Mouse (Mus musculus): Measurements from ENCODE around the gene Edn1.

DNA sequence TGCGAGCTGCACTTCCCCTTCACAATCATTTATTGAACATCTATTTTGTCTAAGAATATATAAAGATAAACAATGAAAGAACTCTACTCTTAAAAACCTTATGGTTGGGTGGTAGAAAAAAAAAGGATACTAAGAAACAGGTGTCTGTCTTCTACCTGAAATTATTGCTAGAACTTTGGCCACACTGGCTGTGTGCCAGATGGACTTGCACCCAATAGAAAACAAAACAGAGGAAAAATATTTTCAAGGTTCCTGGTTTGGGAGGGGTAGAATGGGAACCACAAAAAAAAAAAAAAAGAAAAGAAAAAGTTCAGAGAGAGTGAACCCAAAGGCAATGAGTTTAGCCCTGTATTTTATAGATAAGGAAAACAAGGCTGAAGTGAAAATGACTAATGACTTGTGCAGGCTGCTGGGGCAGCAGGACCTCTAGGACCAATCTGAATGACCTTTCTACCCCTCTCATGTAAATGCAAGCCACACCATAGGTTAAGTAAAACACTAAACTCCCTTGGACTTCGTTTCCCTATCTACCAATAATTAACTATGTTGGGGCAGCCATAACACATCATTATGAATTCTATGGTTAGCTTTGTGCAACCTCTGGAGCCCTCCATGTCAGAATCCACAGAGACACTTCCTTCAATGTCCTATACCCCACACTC lies 40.7 kb downstream of the Edn1 start:
- TF ChIP-seq CTCF (conservative IDR thresholded peaks at IDR 0.05 in 1 of 2, IDR thresholded peaks at IDR 0.05 in 1 of 2; ENCODE audit: low read depth in 2 of 2, low read length in 2 of 2) (no peak), CHD2 (IDR thresholded peaks at IDR 0.05; ENCODE audit: low read length) (no peak), EP300 (IDR thresholded peaks at IDR 0.05; ENCODE audit: low read length) (no peak), E2F4 (IDR thresholded peaks at IDR 0.05; ENCODE audit: insufficient replicate concordance, low read depth, low read length) (no peak), KAT2A (IDR thresholded peaks at IDR 0.05; ENCODE audit: insufficient replicate concordance, low read length) (no peak), POLR2A (IDR thresholded peaks at IDR 0.05; ENCODE audit: low read depth, low read length) (no peak), BHLHE40 (IDR thresholded peaks at IDR 0.05; ENCODE audit: low read depth, low read length) (no peak), JUN (IDR thresholded peaks at IDR 0.05; ENCODE audit: insufficient read depth, low read depth, low read length) (no peak), ELF1 (IDR thresholded peaks at IDR 0.05; ENCODE audit: low read depth, low read length) (no peak), ZKSCAN1 (IDR thresholded peaks at IDR 0.05; ENCODE audit: borderline replicate concordance, low read depth, low read length) (no peak)
